Mouse (Mus musculus): ENCODE measurements around the gene Kcnk13. TPM values are rescaled to one million over a fixed set of nuclear protein-coding genes. Genes with fewer than 3 reads are reported as not detected.

Kcnk13 gene
- total and polyA plus RNA-seq, 3 experiments: 0.11 TPM; not detected in 2

DNA sequence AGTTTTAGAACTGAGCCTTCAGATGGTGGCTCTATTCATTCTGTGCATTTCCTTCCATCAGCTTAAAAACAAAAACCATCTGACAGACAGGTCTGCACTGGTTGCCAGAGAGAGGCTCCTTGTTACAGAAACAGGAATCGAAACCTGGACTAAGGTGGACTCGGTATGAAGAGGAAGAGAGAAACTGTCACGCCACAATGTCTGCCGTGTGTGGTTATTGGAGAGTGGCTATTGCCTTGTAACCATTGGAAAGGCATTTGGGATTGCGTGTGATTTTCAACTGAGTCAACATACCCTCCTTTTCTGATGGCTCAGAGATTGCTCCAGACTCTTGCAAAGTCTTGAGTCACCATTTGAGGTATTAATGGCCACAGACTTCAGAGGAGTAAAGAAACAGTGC, 22.5 kb downstream of the Kcnk13 start:
- no peak for TF ChIP-seq GATA1 (IDR thresholded peaks at IDR 0.05; ENCODE audit: borderline replicate concordance, low read length)
- TF ChIP-seq GATA2 (IDR thresholded peaks at IDR 0.05; ENCODE audit: borderline replicate concordance, low read depth, low read length): no peak
- no peak for TF ChIP-seq TAL1 (conservative IDR thresholded peaks at IDR 0.05; ENCODE audit: low read depth, low read length)
- no peak for TF ChIP-seq POLR2AphosphoS5 (IDR thresholded peaks at IDR 0.05; ENCODE audit: insufficient replicate concordance, low read depth, low read length)
- no peak for TF ChIP-seq CTCF (IDR thresholded peaks at IDR 0.05; ENCODE audit: low read depth, low read length)
- DNase-seq (ENCODE audit: low spot score): no peak
- H3K36me3 ChIP-seq (replicated peaks): no peaks in the 10 kb centered on the region
- no peaks in the 10 kb centered on the region for H3K4me1 ChIP-seq (ENCODE audit: insufficient read depth, low read depth, low read length)
- peaks cover 4% of the 10 kb centered on the region; the same call in 1 of the 2 replicates for H3K9me3 ChIP-seq (replicated peaks)
- no peak overlapping the region for H3K4me3 ChIP-seq (ENCODE audit: low read depth, low read length)
- H3K27me3 ChIP-seq (ENCODE audit: insufficient read depth, low read length): peaks cover 2% of the 10 kb centered on the region; the same call in 1 of the 2 replicates
- no peak for ATAC-seq (ENCODE audit: extremely low read depth, insufficient number of reproducible peaks, low FRiP score, poor library complexity, severe bottlenecking)

DNA sequence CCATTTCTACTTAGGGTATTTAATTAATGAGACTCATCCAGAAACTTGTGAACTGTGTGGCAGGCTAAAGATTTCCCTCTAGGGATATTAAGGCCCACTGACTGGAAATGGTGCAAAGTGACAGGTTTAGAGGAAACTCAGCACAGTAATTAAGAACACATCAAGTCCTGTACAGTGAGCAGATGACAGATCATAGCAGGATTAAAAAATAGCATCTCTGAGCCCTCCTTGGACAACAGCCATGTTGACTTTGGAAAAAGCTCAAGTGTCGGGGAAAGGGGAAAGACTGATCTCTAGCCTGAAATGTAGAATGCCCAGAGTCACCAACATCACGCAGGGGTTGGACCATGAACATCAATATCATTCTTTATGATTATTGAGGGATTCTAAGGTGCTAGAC, 23.8 kb downstream of the Kcnk13 start:
- Histone ChIP-seq H3K9me3 (replicated peaks) (peaks cover 4% of the 10 kb centered on the region; the same call in 1 of the 2 replicates), H3K27me3 (ENCODE audit: insufficient read depth, low read length) (peaks cover 2% of the 10 kb centered on the region; the same call in 1 of the 2 replicates), H3K36me3 (replicated peaks) (no peaks in the 10 kb centered on the region), H3K4me3 (ENCODE audit: low read depth, low read length) (no peak overlapping the region), H3K4me1 (ENCODE audit: insufficient read depth, low read depth, low read length) (no peaks in the 10 kb centered on the region)
- ATAC-seq (ENCODE audit: extremely low read depth, insufficient number of reproducible peaks, low FRiP score, poor library complexity, severe bottlenecking): no peak
- TF ChIP-seq CTCF (IDR thresholded peaks at IDR 0.05; ENCODE audit: low read depth, low read length): no peak
- no peak for TF ChIP-seq GATA1 (IDR thresholded peaks at IDR 0.05; ENCODE audit: borderline replicate concordance, low read length)
- no peak for TF ChIP-seq GATA2 (IDR thresholded peaks at IDR 0.05; ENCODE audit: borderline replicate concordance, low read depth, low read length)
- no peak for TF ChIP-seq TAL1 (conservative IDR thresholded peaks at IDR 0.05; ENCODE audit: low read depth, low read length)
- no peak for TF ChIP-seq POLR2AphosphoS5 (IDR thresholded peaks at IDR 0.05; ENCODE audit: insufficient replicate concordance, low read depth, low read length)
- DNase-seq (ENCODE audit: low spot score): no peak

DNA sequence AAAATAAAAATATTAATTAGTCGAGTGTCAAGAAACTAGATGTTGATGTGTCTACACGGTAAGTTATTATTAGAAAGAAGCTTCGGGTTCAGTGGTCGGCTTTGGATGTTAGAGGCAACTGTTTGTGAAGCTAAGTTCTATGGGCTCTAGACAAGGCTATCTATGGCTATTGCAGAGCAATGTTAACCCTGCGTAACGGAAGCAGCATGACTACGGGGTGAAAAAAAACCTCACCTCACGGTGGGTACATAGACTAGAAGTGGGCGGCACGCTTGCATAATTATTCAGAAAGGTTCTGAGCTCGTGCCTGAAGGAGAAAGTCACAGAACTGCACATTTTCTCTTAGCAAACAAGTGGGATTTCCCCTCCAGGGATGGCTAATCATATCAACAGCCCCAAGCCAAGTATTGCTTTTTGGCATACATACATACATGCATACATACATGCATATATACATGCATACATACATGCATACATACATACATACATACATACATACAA, 28.1 kb downstream of the Kcnk13 start:
- no peaks in the 10 kb centered on the region for H3K4me1 ChIP-seq (ENCODE audit: insufficient read depth, low read depth, low read length)
- ATAC-seq (ENCODE audit: extremely low read depth, insufficient number of reproducible peaks, low FRiP score, poor library complexity, severe bottlenecking): no peak
- H3K27me3 ChIP-seq (ENCODE audit: insufficient read depth, low read length): peaks cover 2% of the 10 kb centered on the region; the same call in 1 of the 2 replicates
- no peaks in the 10 kb centered on the region for H3K36me3 ChIP-seq (replicated peaks)
- no peak for TF ChIP-seq CTCF (IDR thresholded peaks at IDR 0.05; ENCODE audit: low read depth, low read length)
- no peak for TF ChIP-seq GATA1 (IDR thresholded peaks at IDR 0.05; ENCODE audit: borderline replicate concordance, low read length)
- no peak for TF ChIP-seq GATA2 (IDR thresholded peaks at IDR 0.05; ENCODE audit: borderline replicate concordance, low read depth, low read length)
- TF ChIP-seq TAL1 (conservative IDR thresholded peaks at IDR 0.05; ENCODE audit: low read depth, low read length): no peak
- no peak for TF ChIP-seq POLR2AphosphoS5 (IDR thresholded peaks at IDR 0.05; ENCODE audit: insufficient replicate concordance, low read depth, low read length)
- no peak overlapping the region for H3K4me3 ChIP-seq (ENCODE audit: low read depth, low read length)
- DNase-seq (ENCODE audit: low spot score): no peak
- peaks cover 4% of the 10 kb centered on the region; the same call in 1 of the 2 replicates for H3K9me3 ChIP-seq (replicated peaks)

DNA sequence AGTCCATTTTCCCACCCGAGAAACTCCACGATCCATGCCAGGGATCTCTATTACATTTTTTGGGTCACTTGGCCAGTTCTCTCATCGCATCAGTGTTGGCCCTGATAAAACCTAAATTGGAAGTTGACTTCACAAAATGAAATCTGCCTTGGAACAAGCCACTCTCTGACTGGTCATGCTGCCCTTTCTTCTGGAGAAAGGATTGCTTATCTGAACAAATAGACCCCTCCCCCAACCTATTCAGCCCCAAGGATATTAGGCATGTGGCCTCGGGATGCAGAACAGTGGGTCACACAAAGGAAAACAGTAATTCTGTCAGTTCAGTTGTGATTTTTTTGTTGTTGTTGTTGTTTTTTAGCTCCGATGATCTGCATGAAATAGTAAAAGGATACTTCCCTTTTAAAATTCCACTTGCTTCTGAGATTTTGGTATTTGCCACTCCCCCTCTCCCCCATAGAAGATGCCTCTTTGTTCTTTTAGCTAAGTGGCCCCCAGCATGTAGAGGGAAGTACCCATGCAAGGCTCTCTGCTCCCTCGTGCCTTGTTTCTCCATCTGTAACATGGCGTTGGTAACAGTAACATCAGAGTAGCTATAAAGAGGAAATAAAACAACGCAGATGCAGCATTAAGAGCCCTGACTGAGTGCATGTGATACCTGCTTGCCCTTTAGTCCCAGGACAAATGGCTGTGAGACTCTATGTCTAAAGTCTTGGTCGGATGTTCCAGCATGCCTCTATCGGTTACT, 29.0 kb downstream of the Kcnk13 start:
- Histone ChIP-seq H3K4me1 (ENCODE audit: insufficient read depth, low read depth, low read length) (no peaks in the 10 kb centered on the region), H3K4me3 (ENCODE audit: low read depth, low read length) (no peak overlapping the region), H3K27me3 (ENCODE audit: insufficient read depth, low read length) (no peaks in the 10 kb centered on the region), H3K9me3 (replicated peaks) (peaks cover 4% of the 10 kb centered on the region; the same call in 1 of the 2 replicates), H3K36me3 (replicated peaks) (no peaks in the 10 kb centered on the region)
- no peak for DNase-seq (ENCODE audit: low spot score)
- ATAC-seq (ENCODE audit: extremely low read depth, insufficient number of reproducible peaks, low FRiP score, poor library complexity, severe bottlenecking): no peak
- TF ChIP-seq POLR2AphosphoS5 (IDR thresholded peaks at IDR 0.05; ENCODE audit: insufficient replicate concordance, low read depth, low read length) (no peak), CTCF (IDR thresholded peaks at IDR 0.05; ENCODE audit: low read depth, low read length) (no peak), GATA1 (IDR thresholded peaks at IDR 0.05; ENCODE audit: borderline replicate concordance, low read length) (no peak), TAL1 (conservative IDR thresholded peaks at IDR 0.05; ENCODE audit: low read depth, low read length) (no peak), GATA2 (IDR thresholded peaks at IDR 0.05; ENCODE audit: borderline replicate concordance, low read depth, low read length) (no peak)

DNA sequence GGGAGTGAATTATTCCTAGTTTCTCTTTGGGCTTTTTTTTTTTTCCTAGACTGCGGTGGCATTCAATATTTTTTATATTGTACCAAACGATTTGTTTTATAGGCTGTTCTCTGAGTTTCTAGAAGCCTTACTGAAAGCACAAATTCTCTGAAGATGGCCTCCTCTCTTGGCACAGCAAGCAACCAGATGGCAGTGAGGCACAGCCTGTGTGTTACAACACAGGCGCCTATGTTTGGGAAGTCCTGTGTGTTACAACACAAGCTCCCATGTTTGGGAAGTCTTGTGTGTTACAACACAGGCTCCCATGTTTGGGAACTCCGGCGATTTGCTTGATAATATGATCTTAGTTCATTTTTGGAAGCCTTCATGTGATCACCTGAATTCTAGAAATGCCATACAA, 31.7 kb downstream of the Kcnk13 start:
- ATAC-seq (ENCODE audit: extremely low read depth, insufficient number of reproducible peaks, low FRiP score, poor library complexity, severe bottlenecking): no peak
- TF ChIP-seq GATA2 (IDR thresholded peaks at IDR 0.05; ENCODE audit: borderline replicate concordance, low read depth, low read length) (no peak), TAL1 (conservative IDR thresholded peaks at IDR 0.05; ENCODE audit: low read depth, low read length) (no peak)
- Histone ChIP-seq H3K27me3 (ENCODE audit: insufficient read depth, low read length) (no peaks in the 10 kb centered on the region), H3K9me3 (replicated peaks) (peaks cover 2% of the 10 kb centered on the region; the same call in 1 of the 2 replicates), H3K4me3 (ENCODE audit: low read depth, low read length) (no peak overlapping the region), H3K4me1 (ENCODE audit: insufficient read depth, low read depth, low read length) (no peaks in the 10 kb centered on the region), H3K36me3 (replicated peaks) (no peaks in the 10 kb centered on the region)
- no peak for DNase-seq (ENCODE audit: low spot score)

DNA sequence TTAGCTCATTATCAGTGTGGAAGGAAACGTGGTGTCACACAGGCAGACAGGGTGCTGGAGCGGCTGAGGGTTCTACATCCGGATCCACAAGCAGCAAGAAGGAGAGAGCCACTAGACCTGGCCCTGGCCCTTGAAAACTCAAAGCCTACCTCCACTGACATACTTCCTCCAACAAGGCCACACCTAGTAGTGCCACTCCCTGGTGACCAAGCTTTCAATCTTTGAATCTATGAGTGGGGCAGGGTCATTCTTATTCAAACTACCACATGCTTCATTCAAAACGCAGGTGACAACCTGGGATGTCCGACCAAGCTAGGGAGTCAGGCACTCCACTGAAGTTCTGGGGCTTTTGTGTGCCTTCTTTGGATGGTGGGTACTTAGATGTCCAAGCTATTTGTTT, 35.4 kb downstream of the Kcnk13 start:
- DNase-seq (ENCODE audit: low spot score) (no peak), ATAC-seq (ENCODE audit: extremely low read depth, insufficient number of reproducible peaks, low FRiP score, poor library complexity, severe bottlenecking) (no peak)
- H3K4me1 ChIP-seq (ENCODE audit: insufficient read depth, low read depth, low read length): no peaks in the 10 kb centered on the region
- H3K4me3 ChIP-seq (ENCODE audit: low read depth, low read length): no peak overlapping the region
- TF ChIP-seq POLR2AphosphoS5 (IDR thresholded peaks at IDR 0.05; ENCODE audit: insufficient replicate concordance, low read depth, low read length): no peak
- no peak for TF ChIP-seq GATA1 (IDR thresholded peaks at IDR 0.05; ENCODE audit: borderline replicate concordance, low read length)
- no peak for TF ChIP-seq TAL1 (conservative IDR thresholded peaks at IDR 0.05; ENCODE audit: low read depth, low read length)
- TF ChIP-seq GATA2 (IDR thresholded peaks at IDR 0.05; ENCODE audit: borderline replicate concordance, low read depth, low read length): no peak
- no peak for TF ChIP-seq CTCF (IDR thresholded peaks at IDR 0.05; ENCODE audit: low read depth, low read length)
- no peaks in the 10 kb centered on the region for H3K36me3 ChIP-seq (replicated peaks)
- no peaks in the 10 kb centered on the region for H3K27me3 ChIP-seq (ENCODE audit: insufficient read depth, low read length)
- H3K9me3 ChIP-seq (replicated peaks): no peaks in the 10 kb centered on the region

All from G1E (cell line).